Mouse (Mus musculus): Measurements from ENCODE around the gene Tex264.

DNA sequence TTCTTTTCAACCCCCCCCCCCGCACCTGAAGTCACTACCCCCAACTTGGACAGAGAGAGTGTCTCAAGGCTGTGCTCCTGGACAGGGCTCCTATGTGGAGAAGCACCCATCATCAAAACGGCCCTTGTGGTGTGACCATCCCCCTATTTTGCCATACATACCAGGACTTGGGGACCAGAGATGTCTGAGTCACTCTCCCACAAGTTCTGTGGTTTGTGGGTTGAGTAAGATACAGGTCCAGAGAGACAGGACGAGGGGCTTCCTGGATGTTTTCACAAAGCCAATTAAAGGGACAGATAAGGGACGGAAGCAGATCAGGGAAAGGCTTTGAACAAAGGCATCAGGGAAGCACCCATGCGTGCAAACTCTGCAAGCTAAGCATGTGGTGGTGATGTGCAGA is 44.4 kb downstream of the Tex264 start:
- TF ChIP-seq CTCF (IDR thresholded peaks at IDR 0.05; ENCODE audit: low read depth) (no peak), EP300 (IDR thresholded peaks at IDR 0.05; ENCODE audit: low read depth) (no peak)
